Mouse (Mus musculus): ENCODE measurements around the gene Fggy. TPM values are rescaled to one million over a fixed set of nuclear protein-coding genes. Genes with fewer than 3 reads are reported as not detected.

The Fggy gene
- total RNA-seq, 1 experiment from 2014 or later: 14.5 TPM

DNA sequence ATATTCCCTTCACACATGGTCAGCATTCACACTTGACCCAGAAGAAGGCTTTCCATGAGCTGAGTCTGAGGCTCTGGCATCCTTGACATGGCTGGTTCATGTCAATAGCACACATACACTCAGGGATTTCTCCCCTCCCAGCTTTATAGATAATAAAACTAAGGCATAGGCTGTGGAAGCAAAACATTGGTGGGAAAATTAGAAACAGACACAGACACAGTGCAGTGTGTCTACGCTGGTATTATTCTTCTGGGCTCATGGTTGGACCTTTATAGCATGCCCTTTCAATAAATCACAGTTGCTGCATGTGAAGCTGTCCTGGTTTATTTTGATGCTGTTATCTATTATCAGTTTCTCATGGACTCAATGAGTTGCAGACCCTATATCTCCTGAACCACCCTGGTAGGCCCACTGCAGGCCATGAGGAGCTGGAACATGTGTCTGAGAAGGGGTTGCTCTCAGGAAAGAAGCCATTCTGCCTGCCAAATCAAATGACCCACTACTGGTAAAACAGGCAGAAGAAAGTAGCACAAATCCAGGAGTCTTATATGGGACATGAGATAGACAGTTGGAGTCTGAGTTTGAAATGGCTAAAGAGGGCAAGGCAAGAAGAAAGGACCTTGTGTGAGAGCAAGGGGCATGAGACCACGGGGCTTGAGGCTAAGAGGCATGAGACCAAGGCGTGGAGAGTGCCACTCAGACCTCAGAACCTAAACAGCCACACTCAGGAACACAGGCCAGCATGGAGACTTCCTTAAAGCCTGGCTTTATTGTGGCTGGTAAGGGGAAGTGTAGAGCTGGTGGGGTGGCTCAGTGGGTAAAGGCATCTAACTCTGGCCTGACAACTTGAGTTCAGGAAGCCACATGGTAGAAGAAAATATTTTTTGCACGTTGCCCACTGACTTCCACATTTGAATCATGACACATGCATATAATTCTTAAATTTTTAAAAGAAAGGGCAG lies 327.2 kb downstream of the Fggy start:
- ATAC-seq (replicated peaks; ENCODE audit: low read depth, poor library complexity, severe bottlenecking): peak; percentile 91

DNA sequence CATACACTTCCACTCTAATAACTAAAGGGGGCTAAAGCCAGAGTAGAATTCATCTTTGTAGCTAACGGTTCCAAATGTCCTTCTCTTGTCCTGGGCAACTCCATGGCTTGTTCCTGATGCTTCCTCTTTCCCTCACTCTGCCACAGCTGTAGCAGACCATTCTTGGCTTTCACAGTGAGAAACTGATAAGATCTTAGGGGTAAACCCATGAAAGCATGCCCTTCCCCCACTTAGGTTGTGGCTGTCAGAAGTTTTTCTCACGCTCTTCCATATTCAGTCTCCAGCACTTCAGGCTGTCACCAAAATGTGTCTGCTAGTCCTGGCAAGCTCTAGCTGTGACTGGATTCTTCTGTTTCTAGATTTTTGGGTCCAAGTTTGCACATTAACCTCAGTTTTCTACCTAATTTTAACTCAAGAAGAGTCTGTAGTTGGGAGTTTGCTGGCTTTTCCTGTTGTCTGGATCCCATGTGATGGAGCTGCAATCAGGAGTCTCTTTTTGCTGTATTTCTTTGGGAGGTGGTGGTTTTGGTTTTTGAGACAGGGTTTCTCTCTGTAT lies 338.0 kb downstream of the Fggy start:
- ATAC-seq (replicated peaks; ENCODE audit: low read depth, poor library complexity, severe bottlenecking): 0 out of 2 replicates have a peak, but pooled peaks have one; percentile 36

DNA sequence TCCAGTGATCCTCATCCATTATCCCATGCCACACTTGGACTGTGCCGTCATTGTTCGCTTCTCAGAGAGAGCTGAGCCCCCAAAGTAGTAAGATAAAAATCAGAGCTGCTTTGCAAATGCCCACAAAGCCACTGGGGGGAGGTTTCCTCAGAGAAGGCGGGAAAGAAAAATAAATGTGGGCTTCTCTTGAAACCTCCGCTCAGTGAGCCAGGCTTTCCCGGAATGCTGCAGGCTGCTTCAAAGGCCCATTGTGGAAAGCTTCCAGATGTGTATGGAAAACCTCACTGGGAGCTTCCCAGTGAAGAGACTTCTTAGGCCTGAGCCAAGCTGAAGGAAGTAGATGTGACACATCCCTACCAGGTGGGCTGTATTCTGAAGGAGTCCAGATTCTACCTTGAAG lies 339.3 kb downstream of the Fggy start:
- ATAC-seq (replicated peaks; ENCODE audit: low read depth, poor library complexity, severe bottlenecking): no peak

DNA sequence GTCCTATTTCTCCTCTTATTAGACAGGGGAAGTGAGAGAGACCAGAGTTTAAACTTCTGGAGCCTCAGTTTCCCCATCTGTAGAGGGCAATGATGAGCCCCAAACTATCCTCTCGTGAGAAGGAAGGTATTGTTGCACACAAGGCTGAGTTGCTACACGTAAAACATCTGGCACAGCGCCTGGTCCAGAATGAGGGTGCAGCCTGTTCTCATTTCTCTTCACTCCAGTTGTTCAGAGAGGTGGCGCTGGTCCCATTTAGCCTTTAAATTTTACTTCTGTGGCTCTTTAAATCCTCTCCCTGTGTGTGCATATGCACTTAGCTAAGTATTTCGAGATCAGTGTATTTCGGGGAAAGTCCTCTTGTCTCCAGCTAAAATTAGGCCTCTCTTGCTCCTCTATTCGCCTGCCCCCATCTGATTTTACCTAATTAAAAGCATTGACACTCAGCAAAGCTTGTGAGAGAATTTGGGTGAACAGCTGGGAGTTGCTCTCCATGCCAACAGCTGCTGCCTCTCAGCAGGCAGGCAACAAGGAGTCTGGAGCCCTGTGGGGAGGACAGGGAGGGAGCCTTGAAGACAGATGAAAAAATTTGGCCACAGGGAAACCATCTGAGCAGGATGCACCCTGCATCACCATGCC lies 340.0 kb downstream of the Fggy start:
- no peak for ATAC-seq (replicated peaks; ENCODE audit: low read depth, poor library complexity, severe bottlenecking)

DNA sequence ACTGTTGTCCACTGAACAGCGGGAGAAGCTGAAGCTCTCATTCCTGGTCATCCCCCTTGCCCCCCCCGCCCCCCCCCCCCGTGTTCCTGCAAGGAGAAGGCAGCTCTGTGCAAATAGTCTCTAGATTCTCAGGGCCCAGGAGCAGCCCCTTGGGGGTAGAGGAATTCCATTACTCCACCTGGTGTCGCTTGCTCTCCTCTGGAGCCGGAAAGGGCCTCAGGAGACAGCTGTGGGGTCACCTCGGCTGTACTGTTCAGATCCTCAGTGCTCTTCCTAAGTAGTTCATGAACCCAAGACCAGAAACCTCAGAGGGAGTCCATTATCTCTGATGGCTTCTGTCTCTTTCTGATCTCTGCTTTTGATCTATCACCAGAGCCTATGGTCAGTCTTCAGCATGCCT lies 341.4 kb downstream of the Fggy start:
- ATAC-seq (replicated peaks; ENCODE audit: low read depth, poor library complexity, severe bottlenecking): no peak

DNA sequence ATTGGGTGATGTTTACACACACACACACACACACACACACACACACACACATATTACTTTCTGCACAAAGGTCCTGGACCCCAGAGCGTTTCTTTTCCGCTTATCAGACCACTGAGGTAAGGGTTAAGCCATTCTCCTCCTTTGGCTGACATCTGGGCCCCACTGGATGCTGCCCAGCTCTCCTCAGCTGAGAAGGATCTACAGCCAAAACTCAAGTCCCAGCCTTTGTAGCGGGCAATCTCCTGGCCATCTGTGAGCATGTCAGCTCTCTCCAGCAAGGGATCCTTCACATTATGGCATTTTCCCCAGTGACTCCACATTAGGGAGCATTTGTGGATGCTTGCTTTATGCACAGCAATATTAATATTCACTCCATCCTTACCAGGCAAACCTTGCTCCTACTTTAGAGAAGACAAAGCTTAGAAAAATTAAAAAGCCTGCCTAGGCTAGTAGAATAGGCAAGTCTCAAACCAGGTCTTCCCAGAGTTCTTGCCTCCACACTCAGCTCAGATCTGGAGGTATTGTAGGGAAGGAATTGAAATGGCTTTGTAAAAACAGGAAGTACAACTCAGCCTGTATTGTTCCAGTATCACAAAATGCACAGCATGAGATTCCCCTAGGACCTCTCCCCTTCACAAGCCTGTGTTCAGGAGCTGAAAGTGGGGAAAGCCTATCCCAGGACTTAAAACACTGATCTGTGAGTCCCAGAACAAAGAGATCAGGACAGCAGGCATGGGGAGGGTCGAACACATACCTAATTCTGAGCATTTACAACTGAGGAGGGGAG lies 342.8 kb downstream of the Fggy start:
- ATAC-seq (replicated peaks; ENCODE audit: low read depth, poor library complexity, severe bottlenecking): peak; percentile 54; the same call in 1 of the 2 replicates

DNA sequence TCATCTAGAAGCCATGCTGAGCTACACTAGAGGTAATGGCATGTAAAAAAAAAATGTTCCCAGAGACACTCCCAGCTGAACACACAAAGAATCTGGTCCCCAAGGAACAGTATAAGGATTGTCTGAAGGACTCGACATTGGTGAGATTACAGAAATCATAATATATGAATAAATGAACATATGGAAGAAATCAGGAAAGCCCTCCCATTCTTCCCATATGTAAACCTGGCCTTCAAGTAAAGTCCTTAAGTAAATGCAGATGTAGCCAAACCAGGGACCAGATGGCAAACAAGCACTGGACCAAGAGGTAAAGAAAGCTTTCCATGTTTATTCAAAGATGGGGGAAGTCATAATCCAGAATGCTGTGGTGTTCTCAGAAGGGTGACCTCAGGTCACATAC lies 343.5 kb downstream of the Fggy start:
- ATAC-seq (replicated peaks; ENCODE audit: low read depth, poor library complexity, severe bottlenecking): no peak

DNA sequence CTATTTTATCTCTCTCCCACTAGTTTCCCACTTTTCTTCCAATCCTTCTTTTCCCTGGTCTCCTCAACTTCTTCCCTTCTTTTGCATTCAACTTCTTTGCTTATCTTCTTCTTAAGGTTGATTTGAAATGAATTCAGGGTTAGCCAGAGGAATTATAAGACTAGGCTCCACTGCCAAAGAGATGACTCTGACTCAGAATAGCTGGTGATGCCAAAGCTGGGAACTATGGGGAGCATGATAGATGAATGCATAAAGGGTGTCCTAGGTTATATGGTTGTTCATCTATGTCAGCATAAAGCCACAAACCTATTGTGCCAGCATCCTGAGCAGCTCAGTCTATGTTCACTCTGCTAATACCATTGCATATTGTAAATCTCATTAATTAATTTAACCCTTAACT lies 348.8 kb downstream of the Fggy start:
- no peak for ATAC-seq (replicated peaks; ENCODE audit: low read depth, poor library complexity, severe bottlenecking)

DNA sequence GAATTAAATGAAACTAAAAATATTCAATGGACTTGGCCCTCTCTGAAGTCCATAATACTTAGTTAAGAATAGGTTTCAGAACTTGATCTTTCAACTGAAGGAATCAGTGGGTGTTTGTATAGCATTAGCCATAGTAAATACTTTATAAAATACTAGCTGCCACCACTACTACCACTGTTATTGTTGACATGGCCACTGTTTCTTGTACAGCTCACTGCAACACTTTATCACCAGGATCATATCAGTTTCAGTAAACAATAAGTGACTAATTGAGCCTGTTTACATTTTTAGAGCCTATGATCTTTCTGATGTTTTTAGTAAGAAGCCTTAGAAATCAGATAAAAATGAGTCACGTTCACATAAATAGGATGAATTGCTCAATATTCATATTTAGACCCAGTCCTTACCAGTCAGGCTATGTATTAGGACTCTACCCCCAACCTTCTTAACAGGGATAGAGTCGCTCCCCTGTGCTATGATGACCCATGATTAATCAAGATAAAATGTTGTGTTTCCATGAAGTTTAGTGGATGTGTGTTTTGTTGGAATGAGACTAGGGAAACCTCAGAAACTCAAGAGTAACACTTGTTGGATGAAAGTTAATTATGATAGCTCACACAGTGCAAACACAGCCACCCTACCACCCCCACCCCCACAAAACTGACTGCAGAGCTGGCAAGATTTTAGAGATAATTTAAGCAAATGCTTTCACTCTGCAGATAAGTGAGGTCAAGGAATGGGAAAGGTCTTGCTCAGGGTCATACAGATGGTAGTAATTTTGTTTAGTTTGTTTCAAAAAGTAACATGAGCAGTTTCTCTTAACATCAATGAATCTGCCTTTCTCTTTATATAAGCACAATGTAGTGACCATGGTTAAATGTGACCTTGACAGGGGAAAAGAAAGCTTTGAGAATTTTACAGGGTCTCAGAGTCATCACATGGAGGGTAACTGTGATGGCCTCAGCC lies 352.7 kb downstream of the Fggy start:
- no peak for ATAC-seq (replicated peaks; ENCODE audit: low read depth, poor library complexity, severe bottlenecking)

DNA sequence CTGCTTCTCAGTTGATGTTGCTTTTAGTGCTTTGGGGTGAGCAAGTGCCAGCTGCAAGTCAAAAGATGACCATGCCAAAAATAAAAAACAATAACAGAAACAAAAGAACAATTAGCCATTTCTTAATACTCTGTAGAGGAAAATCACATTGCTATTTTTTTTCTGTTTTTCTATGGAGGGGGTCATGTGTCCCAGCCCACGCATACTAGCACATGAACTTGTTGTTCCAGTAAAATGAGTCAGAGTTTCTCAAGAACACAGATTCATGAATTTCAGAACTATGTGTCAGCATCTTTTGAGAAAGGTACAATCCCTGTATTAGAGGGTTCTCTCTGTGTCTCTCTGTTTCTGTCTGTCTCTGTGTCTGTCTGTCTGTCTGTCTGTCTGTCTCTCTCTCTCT lies 355.7 kb downstream of the Fggy start:
- no peak for ATAC-seq (replicated peaks; ENCODE audit: low read depth, poor library complexity, severe bottlenecking)

DNA sequence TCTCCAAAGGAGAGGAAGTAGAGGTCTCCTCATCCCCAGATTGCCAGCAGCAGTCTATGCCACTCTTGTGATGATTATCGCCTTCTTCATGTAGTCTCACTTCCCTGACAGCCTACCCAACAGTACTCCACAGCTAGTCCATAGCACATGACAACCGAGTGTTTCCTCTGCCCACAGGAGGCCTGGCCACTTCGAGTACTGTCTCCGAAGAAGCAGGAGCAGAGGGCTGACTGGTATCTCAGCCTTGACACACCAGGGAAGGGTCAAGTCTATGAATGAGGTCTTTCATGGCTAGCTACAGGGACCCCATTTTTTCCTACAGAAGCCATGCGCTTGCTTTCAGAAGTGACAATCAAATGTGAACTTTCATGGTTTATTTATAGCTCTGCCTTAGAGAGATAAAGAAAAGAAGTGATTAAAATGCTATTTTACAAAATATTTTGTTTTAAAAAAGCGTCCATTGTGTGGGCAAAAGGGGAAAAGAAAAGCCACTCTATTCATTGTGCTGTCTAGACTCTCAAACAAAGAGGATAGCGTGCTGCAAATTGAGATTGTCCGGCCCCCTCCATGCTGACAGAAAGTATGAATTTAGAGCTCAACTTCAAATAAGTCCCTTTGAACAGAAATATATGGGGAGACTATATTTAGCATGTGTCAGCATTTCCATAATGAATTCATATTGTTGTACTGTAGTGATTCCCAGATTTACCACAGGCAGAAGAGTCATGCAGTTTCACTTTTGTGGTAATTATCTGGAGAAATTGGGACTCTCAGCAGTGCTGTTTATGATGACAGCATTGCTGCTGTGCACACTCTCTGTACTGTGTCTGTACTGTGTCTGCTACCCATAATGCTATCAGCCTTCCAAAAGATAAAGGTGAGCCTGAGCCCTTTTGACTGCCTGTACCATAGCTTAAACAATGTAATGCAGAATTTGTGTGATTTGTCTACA lies 358.6 kb downstream of the Fggy start:
- no peak for ATAC-seq (replicated peaks; ENCODE audit: low read depth, poor library complexity, severe bottlenecking)

DNA sequence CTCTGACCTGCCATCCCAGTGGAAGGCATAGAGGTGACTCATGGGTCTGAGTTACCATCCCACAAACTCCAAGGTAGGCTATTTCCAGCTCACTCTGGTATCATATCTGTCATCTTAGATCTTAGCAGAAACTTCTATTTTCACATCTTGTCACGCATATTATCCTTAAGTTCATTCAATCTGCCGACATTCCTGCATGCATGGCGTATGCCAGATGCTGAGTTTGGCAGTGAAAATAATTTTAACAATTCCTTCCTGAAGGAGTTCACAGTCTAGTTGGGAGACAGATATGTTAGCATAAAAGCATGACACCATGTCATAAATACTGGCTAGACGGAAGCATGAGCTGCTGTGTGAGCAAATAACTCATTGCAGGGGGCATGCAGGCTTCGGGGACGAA lies 360.4 kb downstream of the Fggy start:
- ATAC-seq (replicated peaks; ENCODE audit: low read depth, poor library complexity, severe bottlenecking): no peak

DNA sequence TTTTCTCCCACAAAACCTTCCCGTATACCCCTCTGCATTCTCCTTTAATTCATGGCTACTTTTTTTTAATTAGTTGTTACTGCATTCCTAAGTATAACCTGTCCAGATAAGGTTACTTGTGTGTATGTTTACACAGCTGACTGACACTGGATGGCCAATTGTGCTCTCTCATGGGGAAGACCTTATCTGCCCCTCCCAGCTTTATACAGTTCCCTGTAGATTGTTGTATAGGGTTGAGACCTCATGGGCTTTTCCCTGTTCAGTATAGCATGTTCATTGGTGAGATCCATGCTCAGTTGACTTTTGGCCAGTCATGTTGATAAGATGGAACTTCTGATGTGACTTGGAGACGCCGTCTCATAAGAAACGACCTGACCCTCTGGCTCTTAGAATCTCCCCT lies 363.1 kb downstream of the Fggy start:
- ATAC-seq (replicated peaks; ENCODE audit: low read depth, poor library complexity, severe bottlenecking): no peak

DNA sequence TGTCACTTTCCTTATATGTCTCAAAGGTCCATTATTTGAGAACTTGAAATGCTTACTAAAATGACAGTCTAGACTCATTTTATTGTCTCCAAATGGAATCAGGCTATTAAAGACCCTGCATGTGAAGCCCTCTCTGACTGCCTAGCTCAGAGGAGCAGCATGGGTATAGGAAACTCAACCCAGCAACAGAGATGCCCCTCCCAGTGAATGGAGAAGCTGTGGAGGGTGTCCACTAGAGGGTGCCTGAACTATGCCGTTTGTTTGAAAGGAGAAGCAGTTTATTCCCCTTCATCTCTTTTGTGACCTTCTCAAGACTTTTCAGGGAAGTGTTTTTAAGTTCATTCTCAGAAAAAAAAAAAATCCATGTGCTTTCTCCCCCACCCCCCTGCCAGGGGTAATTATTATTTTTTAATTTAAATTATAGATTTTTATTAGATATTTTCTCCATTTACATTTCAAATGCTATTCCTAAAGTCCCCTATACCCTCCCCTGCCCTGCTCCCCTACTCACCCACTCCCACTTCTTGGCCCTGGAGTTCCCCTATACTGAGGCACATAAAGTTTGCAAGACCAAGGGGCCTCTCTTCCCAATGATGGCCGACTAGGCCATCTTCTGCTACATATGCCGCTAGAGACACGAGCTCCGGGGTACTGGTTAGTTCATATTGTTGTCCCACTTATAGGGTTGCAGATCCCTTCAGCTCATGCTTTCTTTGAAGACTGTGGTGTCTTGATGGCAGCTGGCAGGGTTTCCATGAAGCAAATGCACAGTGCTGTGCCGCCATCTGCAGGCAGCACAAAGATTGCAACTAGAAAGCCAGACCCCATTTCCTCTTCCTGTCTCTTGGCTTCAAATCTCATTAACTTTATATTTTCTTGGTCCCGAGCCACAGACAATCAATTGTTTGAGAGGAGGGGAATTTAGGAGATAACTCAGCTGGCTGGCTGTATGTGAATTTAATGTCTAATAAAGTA lies 367.2 kb downstream of the Fggy start:
- ATAC-seq (replicated peaks; ENCODE audit: low read depth, poor library complexity, severe bottlenecking): peak; percentile 96

DNA sequence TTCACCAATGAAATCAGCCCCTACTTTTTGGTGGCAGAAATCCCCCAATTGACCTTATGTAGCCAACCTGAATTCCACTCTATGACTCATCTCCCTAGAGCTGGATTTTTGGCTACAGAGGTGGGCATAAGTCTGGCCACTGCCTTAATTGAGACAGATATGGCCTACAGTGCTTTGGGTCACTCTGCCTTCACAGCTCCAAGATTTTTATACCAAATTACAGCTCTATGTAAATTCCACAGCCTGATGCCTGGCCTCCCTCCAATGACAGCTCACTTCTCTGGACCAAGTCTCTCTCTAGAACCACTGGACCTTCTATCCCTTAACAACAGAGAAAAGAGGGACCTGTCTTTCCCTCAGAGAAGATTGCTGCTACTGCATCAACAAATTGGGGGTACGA lies 371.5 kb downstream of the Fggy start:
- ATAC-seq (replicated peaks; ENCODE audit: low read depth, poor library complexity, severe bottlenecking): no peak

DNA sequence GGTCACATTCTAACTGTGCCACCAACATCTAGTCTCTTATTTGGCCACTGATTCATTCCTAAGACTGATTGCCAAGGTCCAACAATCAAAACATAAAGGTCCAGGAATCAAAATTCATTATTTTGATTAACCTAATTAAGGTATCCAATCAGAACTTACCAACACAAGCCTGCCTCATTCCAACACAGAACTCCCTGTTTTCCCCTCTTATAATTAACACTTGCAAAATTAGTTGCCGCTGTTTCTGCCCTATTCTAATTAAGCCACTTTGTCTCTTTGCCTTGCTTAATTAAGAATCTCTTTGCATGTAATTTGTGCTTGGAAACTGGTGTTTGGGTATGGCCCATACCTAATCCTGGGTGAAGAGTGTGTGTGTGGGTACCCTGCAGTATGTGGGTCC lies 372.6 kb downstream of the Fggy start:
- no peak for ATAC-seq (replicated peaks; ENCODE audit: low read depth, poor library complexity, severe bottlenecking)

DNA sequence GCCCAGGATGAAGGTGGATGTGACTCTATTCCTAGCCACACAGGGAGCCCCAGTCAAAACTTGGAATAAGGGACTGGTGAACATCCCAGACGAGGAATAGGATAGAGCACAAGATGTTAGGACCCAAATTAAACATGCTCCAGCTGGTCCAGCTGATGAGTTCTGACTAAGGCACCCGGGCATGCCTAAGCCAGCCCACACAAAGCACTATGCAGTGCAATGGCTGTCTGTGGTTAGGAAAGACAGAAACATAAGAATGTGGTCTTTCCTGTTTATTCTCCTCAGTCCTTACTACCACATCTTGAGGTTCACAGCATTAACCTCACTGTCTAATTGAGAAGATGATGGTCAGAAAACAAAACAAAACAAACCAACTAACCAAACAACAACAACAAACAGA lies 374.0 kb downstream of the Fggy start:
- ATAC-seq (replicated peaks; ENCODE audit: low read depth, poor library complexity, severe bottlenecking): no peak
